Mouse (Mus musculus) hindbrain, embryonic 14.5 days (tissue): ENCODE data around the gene Tec. TPM values are rescaled to one million over a fixed set of nuclear protein-coding genes. Genes with fewer than 3 reads are reported as not detected.
A peak's percentile ranks its signal among the peaks of the same experiment; 100 is the strongest.

ENCODE experiments used
- ATAC-seq: fragments of 200-750 bp; cut with Nextera tagmentation; 2 replicates; pipeline ENCODE4 v1.8.0; 2017; ENCODE audit warnings: moderate number of reproducible peaks, mild to moderate bottlenecking, moderate TSS enrichment, moderate library complexity; ENCODE audit not compliant: low FRiP score
- DNase-seq: peaks from one replicate; pipeline ENCODE4 v3.0.0-alpha.2; 2015; ENCODE audit warnings: low spot score
- H3K27ac ChIP-seq: fragments of 300-500 bp; sonication (generic); 2 replicates; pipeline ENCODE4 v1.5.1; 2014; ENCODE audit warnings: mild to moderate bottlenecking, moderate library complexity
- H3K27me3 ChIP-seq: fragments of 300-500 bp; sonication (generic); 2 replicates; pipeline ENCODE4 v1.6.1; 2014; ENCODE audit warnings: mild to moderate bottlenecking, low read length, mixed read lengths; ENCODE audit not compliant: control insufficient read depth, insufficient read depth
- H3K36me3 ChIP-seq: fragments of 300-500 bp; sonication (generic); replicated peaks from 2 replicates; pipeline ENCODE4 v1.6.1; 2014; ENCODE audit not compliant: control insufficient read depth, insufficient read depth
- H3K4me1 ChIP-seq: fragments of 300-500 bp; sonication (generic); replicated peaks from 2 replicates; pipeline ENCODE4 v1.6.1; 2014; ENCODE audit warnings: antibody characterized with exemption, low read length, mixed read lengths; ENCODE audit not compliant: control insufficient read depth, insufficient read depth
- H3K4me2 ChIP-seq: fragments of 300-500 bp; sonication (generic); replicated peaks from 2 replicates; pipeline ENCODE4 v1.6.1; 2014; ENCODE audit warnings: mild to moderate bottlenecking, moderate library complexity
- H3K4me3 ChIP-seq: fragments of 300-500 bp; sonication (generic); replicated peaks from 2 replicates; pipeline ENCODE4 v1.5.1; 2014; ENCODE audit warnings: mild to moderate bottlenecking, low read length
- H3K9ac ChIP-seq: fragments of 300-500 bp; sonication (generic); 2 replicates; pipeline ENCODE4 v1.6.1; 2014
- H3K9me3 ChIP-seq: fragments of 300-500 bp; sonication (generic); 2 replicates; pipeline ENCODE4 v1.6.1; 2016; ENCODE audit warnings: low read length; ENCODE audit not compliant: control insufficient read depth
- WGBS: fragments of 180-500 bp; shearing (Covaris S2); extraction: QIAGEN DNeasy Blood & Tissue Kit; methylation state at CpG from one replicate; pipeline ENCODE4 v1.1.7; 2014; 5-methylcytosine and 5-hydroxymethylcytosine counted together
- polyA plus RNA-seq: library from polyadenylated mRNA; unstranded; fragments of >200 nt; fragmentation: Nextera tagmentation; extraction: Ambion mirVana; gene quantifications from 2 replicates; pipeline ENCODE4 v1.2.1, GENCODE M21; 2014

The Tec gene
- polyA plus RNA-seq, 1 experiment from 2014 or later = 7.6 TPM

- no peak overlapping the region for H3K4me3 ChIP-seq
- no peaks in the 10 kb centered on the region for H3K4me1 ChIP-seq
- no peaks in the 10 kb centered on the region for H3K9me3 ChIP-seq
- ATAC-seq (no peak), DNase-seq (no peak)
- no peak overlapping the region for H3K9ac ChIP-seq
- no peak overlapping the region for H3K4me2 ChIP-seq
- H3K36me3 ChIP-seq = no peaks in the 10 kb centered on the region
- H3K27ac ChIP-seq = no peak overlapping the region
- H3K27me3 ChIP-seq = no peaks in the 10 kb centered on the region
- 57% methylated on average over 3 of the region's 3 CpGs for WGBS
Observed at GRCm38 (mm10) chr5:72763025-72763424, 105.3 kb downstream of the Tec start.

- H3K27ac ChIP-seq = no peak overlapping the region
- 32% methylated on average over 5 of the region's 5 CpGs for WGBS
- no peaks in the 10 kb centered on the region for H3K27me3 ChIP-seq
- H3K4me3 ChIP-seq = no peak overlapping the region
- H3K9me3 ChIP-seq = no peaks in the 10 kb centered on the region
- no peaks in the 10 kb centered on the region for H3K36me3 ChIP-seq
- ATAC-seq (no peak), DNase-seq (no peak)
- H3K9ac ChIP-seq = no peak overlapping the region
- H3K4me2 ChIP-seq = no peak overlapping the region
- H3K4me1 ChIP-seq = no peaks in the 10 kb centered on the region
Observed at GRCm38 (mm10) chr5:72761758-72762157, 106.5 kb downstream of the Tec start.

GRCm38 (mm10) chr5:72761237-72761636, 107.0 kb downstream of the Tec start:
- Histone ChIP-seq H3K4me2 (no peak overlapping the region), H3K9ac (no peak overlapping the region), H3K9me3 (no peaks in the 10 kb centered on the region), H3K36me3 (no peaks in the 10 kb centered on the region), H3K4me3 (no peak overlapping the region), H3K4me1 (no peaks in the 10 kb centered on the region), H3K27me3 (no peaks in the 10 kb centered on the region), H3K27ac (no peak overlapping the region)
- WGBS = 82% methylated on average over 5 of the region's 5 CpGs
- no peak for ATAC-seq
- DNase-seq = no peak

GRCm38 (mm10) chr5:72758925-72759924, 109.1 kb downstream of the Tec start:
- no peaks in the 10 kb centered on the region for H3K9me3 ChIP-seq
- peak; percentile 75 for DNase-seq
- no peaks in the 10 kb centered on the region for H3K4me1 ChIP-seq
- no peak overlapping the region for H3K4me3 ChIP-seq
- 79% methylated on average over 13 of the region's 13 CpGs for WGBS
- no peak overlapping the region for H3K27ac ChIP-seq
- H3K27me3 ChIP-seq = no peaks in the 10 kb centered on the region
- no peaks in the 10 kb centered on the region for H3K36me3 ChIP-seq
- no peak overlapping the region for H3K9ac ChIP-seq
- peak; percentile 62; the same call in 1 of the 2 replicates for ATAC-seq
- H3K4me2 ChIP-seq = no peak overlapping the region

DNA sequence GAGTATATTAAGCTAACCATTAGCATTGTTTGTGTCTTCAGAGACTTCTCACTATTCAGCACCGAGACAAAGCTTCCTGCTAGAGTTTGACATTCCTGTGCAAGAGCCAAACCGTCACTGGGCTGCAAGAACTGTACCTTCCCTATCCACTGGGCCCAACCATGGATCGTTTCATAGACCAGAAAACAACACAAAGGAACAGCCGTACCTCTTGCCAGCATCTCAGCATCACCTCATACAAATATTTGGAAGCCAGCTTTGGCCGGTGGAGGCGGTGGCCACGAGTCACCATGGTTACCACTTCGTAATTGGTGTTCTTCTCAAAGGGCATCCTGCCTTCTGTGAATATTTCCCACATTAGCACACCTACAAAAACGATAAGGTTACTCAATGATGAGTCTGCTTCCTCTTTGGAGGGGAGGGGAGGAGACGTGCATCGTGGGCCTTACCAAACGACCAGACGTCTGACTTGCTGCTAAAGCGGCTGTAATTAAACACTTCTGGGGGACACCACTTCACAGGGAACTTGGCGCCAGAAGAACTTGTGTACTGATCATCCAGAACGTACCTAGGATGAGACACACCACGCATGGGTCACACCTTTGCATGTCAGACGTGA, 111.0 kb downstream of the Tec start:
- DNase-seq (no peak), ATAC-seq (peak; percentile 62)
- WGBS = 65% methylated on average over 18 of the region's 18 CpGs
- Histone ChIP-seq H3K9ac (no peak overlapping the region), H3K4me2 (no peak overlapping the region), H3K9me3 (no peaks in the 10 kb centered on the region), H3K4me1 (no peaks in the 10 kb centered on the region), H3K27ac (no peak overlapping the region), H3K27me3 (no peaks in the 10 kb centered on the region), H3K36me3 (no peaks in the 10 kb centered on the region), H3K4me3 (no peak overlapping the region)

- WGBS = 88% methylated on average over 8 of the region's 8 CpGs
- ATAC-seq (no peak), DNase-seq (no peak)
- Histone ChIP-seq H3K36me3 (no peaks in the 10 kb centered on the region), H3K27me3 (no peaks in the 10 kb centered on the region), H3K27ac (no peak overlapping the region), H3K9ac (no peak overlapping the region), H3K9me3 (no peaks in the 10 kb centered on the region), H3K4me3 (no peak overlapping the region), H3K4me1 (no peaks in the 10 kb centered on the region), H3K4me2 (no peak overlapping the region)
Observed at GRCm38 (mm10) chr5:72755941-72756340, 112.3 kb downstream of the Tec start.

GRCm38 (mm10) chr5:72755035-72755434, 113.2 kb downstream of the Tec start:
- no peak overlapping the region for H3K9ac ChIP-seq
- 89% methylated on average over 2 of the region's 2 CpGs for WGBS
- no peaks in the 10 kb centered on the region for H3K27me3 ChIP-seq
- H3K9me3 ChIP-seq = no peaks in the 10 kb centered on the region
- H3K4me2 ChIP-seq = no peak overlapping the region
- H3K4me3 ChIP-seq = no peak overlapping the region
- DNase-seq (no peak), ATAC-seq (no peak)
- H3K4me1 ChIP-seq = no peaks in the 10 kb centered on the region
- no peak overlapping the region for H3K27ac ChIP-seq
- no peaks in the 10 kb centered on the region for H3K36me3 ChIP-seq

DNA sequence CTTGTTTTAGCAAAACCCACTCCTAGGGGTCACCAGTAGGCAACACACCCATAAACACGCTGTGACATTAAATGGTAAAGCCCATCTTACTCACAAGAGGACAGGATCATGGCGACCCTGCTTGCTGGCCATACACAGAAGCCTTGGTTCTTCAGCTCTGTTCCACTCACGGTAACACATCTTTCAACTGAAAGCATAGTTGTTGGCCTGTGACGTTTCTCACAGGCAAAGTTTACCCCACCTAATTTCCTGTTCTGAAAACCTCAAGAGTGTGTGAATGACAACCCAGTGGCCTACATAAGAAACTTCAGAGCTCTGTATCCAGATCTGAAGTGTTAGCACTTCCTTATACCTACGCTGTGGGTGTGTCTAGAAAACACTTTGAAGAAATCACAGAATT, 115.7 kb downstream of the Tec start, which contains the start of gene Txk:
TSS of gene Txk (minus strand) at position 193 of the 400 bp plus-strand sequence.
- Histone ChIP-seq H3K27ac (no peak within 1 kb of the TSS), H3K36me3 (no peaks in the 10 kb centered on the region), H3K9ac (no peak within 1 kb of the TSS), H3K9me3 (no peaks in the 10 kb centered on the region), H3K4me2 (no peak within 1 kb of the TSS), H3K27me3 (no peaks in the 10 kb centered on the region), H3K4me1 (no peaks in the 10 kb centered on the region), H3K4me3 (no peak within 1 kb of the TSS)
- DNase-seq = no peak
- 89% methylated on average over 5 of the region's 5 CpGs for WGBS
- ATAC-seq = no peak

DNA sequence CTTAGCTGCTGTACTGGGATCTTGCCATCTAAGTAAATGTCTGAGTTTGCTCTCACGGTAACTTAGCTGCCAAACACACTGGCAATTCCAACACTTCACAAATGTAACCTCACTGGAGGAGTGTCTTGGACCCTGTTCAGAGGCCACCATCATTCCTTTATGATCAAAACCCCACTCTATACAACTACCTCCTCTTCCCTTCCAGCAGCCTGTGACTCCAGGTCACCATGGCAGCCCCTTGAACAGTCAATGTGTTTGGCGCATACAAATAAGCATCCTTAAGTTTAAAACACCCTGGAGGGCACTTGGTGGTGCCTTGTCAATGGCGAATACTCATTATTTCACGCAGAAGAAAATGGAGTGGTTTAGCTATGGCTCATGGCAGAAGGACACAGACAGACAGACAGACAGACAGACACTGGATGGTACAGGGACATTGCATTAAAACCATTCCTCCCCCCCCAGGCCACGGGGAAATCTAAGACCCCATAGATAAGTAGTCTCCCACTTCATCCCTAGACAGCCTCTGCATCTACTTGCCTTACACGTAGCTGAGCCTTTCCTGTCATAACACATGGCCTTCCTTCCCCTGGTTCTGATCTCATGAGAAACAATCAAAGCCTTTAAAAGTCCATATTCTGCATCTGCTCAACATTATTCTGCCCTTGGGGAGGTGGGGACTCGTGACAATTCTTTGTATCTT, 117.1 kb downstream of the Tec start:
- Histone ChIP-seq H3K27ac (peak overlapping the region; percentile 14; the same call in 1 of the 2 replicates), H3K4me2 (no peak overlapping the region), H3K4me1 (no peaks in the 10 kb centered on the region), H3K27me3 (no peaks in the 10 kb centered on the region), H3K9me3 (no peaks in the 10 kb centered on the region), H3K4me3 (no peak overlapping the region), H3K36me3 (no peaks in the 10 kb centered on the region), H3K9ac (no peak overlapping the region)
- 71% methylated on average over 7 of the region's 7 CpGs for WGBS
- DNase-seq (no peak), ATAC-seq (peak; percentile 83)
